Mouse (Mus musculus) liver, embryonic 14.5 days (tissue): ENCODE data around the gene Olfr1057.

Source experiments
- CTCF ChIP-seq: IDR thresholded peaks from 2 replicates; pipeline ENCODE4 v1.5.1; 2016; ENCODE audit warnings: antibody characterized with exemption, low read depth, control low read depth
- EP300 ChIP-seq: IDR thresholded peaks from 2 replicates; pipeline ENCODE4 v1.6.1; 2016; ENCODE audit warnings: antibody characterized with exemption, low read depth

- TF ChIP-seq CTCF: no peak
- TF ChIP-seq EP300: no peak
Measured at GRCm38 (mm10) chr2:86378293-86378692, at the start of gene Olfr1057.
